Mouse (Mus musculus) kidney, adult 8-10 months (tissue): Measurements from ENCODE around the gene Tpbgl.

Experiments used
- DNase-seq, 2 experiments: peaks; one replicate each; pipeline ENCODE4 v3.0.0; 2022

Gene Tpbgl

GRCm38 (mm10) chr7:99579491-99580190, 47.3 kb downstream of the Tpbgl start:
- no peak for DNase-seq

GRCm38 (mm10) chr7:99578246-99578645, 48.7 kb downstream of the Tpbgl start:
- DNase-seq = no peak
